Mouse (Mus musculus): Measurements from ENCODE around the gene Osbpl2. TPM values are rescaled to one million over a fixed set of nuclear protein-coding genes. Genes with fewer than 3 reads are reported as not detected.

Gene Osbpl2
- polyA plus RNA-seq, 1 experiment: 14.2 TPM

GRCm38 (mm10) chr2:180154796-180155195, 35.7 kb downstream of the Osbpl2 start:
- Histone ChIP-seq H3K4me1 (ENCODE audit: control insufficient read depth, insufficient read depth, low read length) (no peaks in the 10 kb centered on the region), H3K4me3 (replicated peaks; ENCODE audit: control insufficient read depth, low read depth, low read length) (no peak overlapping the region), H3K27ac (ENCODE audit: control insufficient read depth, insufficient read depth, low read depth, low read length, poor library complexity) (no peak overlapping the region)
- TF ChIP-seq POLR2A (IDR thresholded peaks at IDR 0.05; ENCODE audit: borderline replicate concordance, control insufficient read depth, low read depth, low read length) (no peak), CTCF (IDR thresholded peaks at IDR 0.05; ENCODE audit: control insufficient read depth, insufficient read depth, low read length) (no peak)
- 90% methylated on average over 3 of the region's 3 CpGs for WGBS

GRCm38 (mm10) chr2:180158627-180159026, 39.5 kb downstream of the Osbpl2 start:
- TF ChIP-seq CTCF (IDR thresholded peaks at IDR 0.05; ENCODE audit: control insufficient read depth, insufficient read depth, low read length) (no peak), POLR2A (IDR thresholded peaks at IDR 0.05; ENCODE audit: borderline replicate concordance, control insufficient read depth, low read depth, low read length) (no peak)
- WGBS: 87% methylated on average over 3 of the region's 3 CpGs
- Histone ChIP-seq H3K4me1 (ENCODE audit: control insufficient read depth, insufficient read depth, low read length) (no peaks in the 10 kb centered on the region), H3K4me3 (replicated peaks; ENCODE audit: control insufficient read depth, low read depth, low read length) (no peak overlapping the region), H3K27ac (ENCODE audit: control insufficient read depth, insufficient read depth, low read depth, low read length, poor library complexity) (no peak overlapping the region)

GRCm38 (mm10) chr2:180165855-180166254, 46.7 kb downstream of the Osbpl2 start:
- Histone ChIP-seq H3K27ac (ENCODE audit: control insufficient read depth, insufficient read depth, low read depth, low read length, poor library complexity) (no peak overlapping the region), H3K4me1 (ENCODE audit: control insufficient read depth, insufficient read depth, low read length) (peaks cover 2% of the 10 kb centered on the region; the same call in 1 of the 2 replicates), H3K4me3 (replicated peaks; ENCODE audit: control insufficient read depth, low read depth, low read length) (no peak overlapping the region)
- TF ChIP-seq CTCF (IDR thresholded peaks at IDR 0.05; ENCODE audit: control insufficient read depth, insufficient read depth, low read length) (no peak), POLR2A (IDR thresholded peaks at IDR 0.05; ENCODE audit: borderline replicate concordance, control insufficient read depth, low read depth, low read length) (no peak)
- 92% methylated on average over 2 of the region's 2 CpGs for WGBS

- no peak overlapping the region for H3K27ac ChIP-seq (ENCODE audit: control insufficient read depth, insufficient read depth, low read depth, low read length, poor library complexity)
- 89% methylated on average over 2 of the region's 2 CpGs for WGBS
Observed at GRCm38 (mm10) chr2:180166869-180167268, 47.8 kb downstream of the Osbpl2 start.

GRCm38 (mm10) chr2:180170151-180170805, 51.2 kb downstream of the Osbpl2 start:
- WGBS: 85% methylated on average over 11 of the region's 11 CpGs
- no peak overlapping the region for H3K4me3 ChIP-seq (replicated peaks; ENCODE audit: control insufficient read depth, low read depth, low read length)
- TF ChIP-seq POLR2A (IDR thresholded peaks at IDR 0.05; ENCODE audit: borderline replicate concordance, control insufficient read depth, low read depth, low read length) (no peak), CTCF (IDR thresholded peaks at IDR 0.05; ENCODE audit: control insufficient read depth, insufficient read depth, low read length) (no peak)
- H3K27ac ChIP-seq (ENCODE audit: control insufficient read depth, insufficient read depth, low read depth, low read length, poor library complexity): no peak overlapping the region
- peaks cover 5% of the 10 kb centered on the region for H3K4me1 ChIP-seq (ENCODE audit: control insufficient read depth, insufficient read depth, low read length)

More at GRCm38 (mm10) chr2:180166869-180167268, 47.8 kb downstream of the Osbpl2 start:
- Histone ChIP-seq H3K4me3 (replicated peaks; ENCODE audit: control insufficient read depth, low read depth, low read length) (no peak overlapping the region), H3K4me1 (ENCODE audit: control insufficient read depth, insufficient read depth, low read length) (peaks cover 4% of the 10 kb centered on the region)
- TF ChIP-seq POLR2A (IDR thresholded peaks at IDR 0.05; ENCODE audit: borderline replicate concordance, control insufficient read depth, low read depth, low read length) (no peak), CTCF (IDR thresholded peaks at IDR 0.05; ENCODE audit: control insufficient read depth, insufficient read depth, low read length) (no peak)

- TF ChIP-seq POLR2A (IDR thresholded peaks at IDR 0.05; ENCODE audit: borderline replicate concordance, control insufficient read depth, low read depth, low read length) (0 out of 2 replicates have a peak, but pooled peaks have one; percentile 20), CTCF (IDR thresholded peaks at IDR 0.05; ENCODE audit: control insufficient read depth, insufficient read depth, low read length) (peak; percentile 73)
- Histone ChIP-seq H3K27ac (ENCODE audit: control insufficient read depth, insufficient read depth, low read depth, low read length, poor library complexity) (peak within 1 kb of the TSS; percentile 95), H3K4me3 (replicated peaks; ENCODE audit: control insufficient read depth, low read depth, low read length) (peak within 1 kb of the TSS; percentile 79), H3K4me1 (ENCODE audit: control insufficient read depth, insufficient read depth, low read length) (peaks cover 5% of the 10 kb centered on the region)
- 5% methylated on average over 41 of the region's 41 CpGs for WGBS
Observed at GRCm38 (mm10) chr2:180170806-180171521, 51.9 kb downstream of the Osbpl2 start, which contains the start of gene Adrm1. TSS of gene Adrm1 (plus strand) at chr2:180171485.

- Histone ChIP-seq H3K4me1 (ENCODE audit: control insufficient read depth, insufficient read depth, low read length) (peaks cover 5% of the 10 kb centered on the region), H3K27ac (ENCODE audit: control insufficient read depth, insufficient read depth, low read depth, low read length, poor library complexity) (peak overlapping the region; percentile 95), H3K4me3 (replicated peaks; ENCODE audit: control insufficient read depth, low read depth, low read length) (peak overlapping the region; percentile 79)
- TF ChIP-seq POLR2A (IDR thresholded peaks at IDR 0.05; ENCODE audit: borderline replicate concordance, control insufficient read depth, low read depth, low read length) (peak; percentile 53; the same call in 1 of the 2 replicates), CTCF (IDR thresholded peaks at IDR 0.05; ENCODE audit: control insufficient read depth, insufficient read depth, low read length) (no peak)
- under 1% methylated on average over 80 of the region's 80 CpGs for WGBS
Observed at GRCm38 (mm10) chr2:180171522-180172070, 52.5 kb downstream of the Osbpl2 start.

GRCm38 (mm10) chr2:180172152-180172551, 53.0 kb downstream of the Osbpl2 start:
- TF ChIP-seq POLR2A (IDR thresholded peaks at IDR 0.05; ENCODE audit: borderline replicate concordance, control insufficient read depth, low read depth, low read length): no peak
- TF ChIP-seq CTCF (IDR thresholded peaks at IDR 0.05; ENCODE audit: control insufficient read depth, insufficient read depth, low read length): no peak
- peak overlapping the region; percentile 72 for H3K4me3 ChIP-seq (replicated peaks; ENCODE audit: control insufficient read depth, low read depth, low read length)
- peaks cover 5% of the 10 kb centered on the region for H3K4me1 ChIP-seq (ENCODE audit: control insufficient read depth, insufficient read depth, low read length)
- H3K27ac ChIP-seq (ENCODE audit: control insufficient read depth, insufficient read depth, low read depth, low read length, poor library complexity): no peak overlapping the region
- WGBS: 4% methylated on average over 9 of the region's 9 CpGs

Measured in bone marrow, adult 2 months (tissue).